Mouse (Mus musculus): ENCODE measurements around the gene Adat2. TPM values are rescaled to one million over a fixed set of nuclear protein-coding genes. Genes with fewer than 3 reads are reported as not detected.

Adat2 gene
- polyA plus RNA-seq, 3 experiments from 2014 or later, result 3.7 to 4.5 (median 4.4) TPM

GRCm38 (mm10) chr10:13596866-13597265, 44.2 kb downstream of the Adat2 start:
- no peak for ATAC-seq

- no peak for ATAC-seq
These were observed 44.8 kb downstream of the Adat2 start for GRCm38 (mm10) chr10:13597491-13597890.

- ATAC-seq, result no peak
These were observed 48.2 kb downstream of the Adat2 start for GRCm38 (mm10) chr10:13600926-13601325.

Other genes starting within 250 kb of the Adat2 start
- gene Phactr2, start 78.5 kb upstream of the Adat2 start, polyA plus RNA-seq (2017; shearing (Covaris generic)), result 1 to 10 TPM; 3.6 to 4.7 (median 3.9) TPM
- gene Fuca2, start 53.4 kb upstream of the Adat2 start, polyA plus RNA-seq (2017; shearing (Covaris generic)), result 10 to 100 TPM; 42.3 to 70.1 (median 59.4) TPM
- gene Pex3, start 248 bp downstream of the Adat2 start, polyA plus RNA-seq (2017; shearing (Covaris generic)), result 10 to 100 TPM; 27.1 to 37.3 (median 32.1) TPM